Mouse (Mus musculus) adrenal gland, postnatal 25 days (tissue): ENCODE measurements around the gene Olfr781. TPM values are rescaled to one million over a fixed set of nuclear protein-coding genes. Genes with fewer than 3 reads are reported as not detected.
"Not testable (repeated sequence)": the region's sequence is repeated elsewhere in the genome, so short reads cannot be mapped to it uniquely, and the experiment has no call there.

Experiments
- DNase-seq: peaks from one replicate; pipeline ENCODE4 v3.0.0; 2021; ENCODE audit warnings: mixed read lengths
- long read RNA-seq: library from polyadenylated mRNA; stranded (forward); transcript quantifications from one replicate; pipeline ENCODE4 v2.0.0, GENCODE M21; 2021
- total RNA-seq: library from RNA; stranded (reverse); gene quantifications from 2 replicates; pipeline ENCODE4 v1.2.3, GENCODE M21; 2021

Olfr781 gene
- not detected in 2 replicates for total RNA-seq
- long read RNA-seq = 0 reads

DNA sequence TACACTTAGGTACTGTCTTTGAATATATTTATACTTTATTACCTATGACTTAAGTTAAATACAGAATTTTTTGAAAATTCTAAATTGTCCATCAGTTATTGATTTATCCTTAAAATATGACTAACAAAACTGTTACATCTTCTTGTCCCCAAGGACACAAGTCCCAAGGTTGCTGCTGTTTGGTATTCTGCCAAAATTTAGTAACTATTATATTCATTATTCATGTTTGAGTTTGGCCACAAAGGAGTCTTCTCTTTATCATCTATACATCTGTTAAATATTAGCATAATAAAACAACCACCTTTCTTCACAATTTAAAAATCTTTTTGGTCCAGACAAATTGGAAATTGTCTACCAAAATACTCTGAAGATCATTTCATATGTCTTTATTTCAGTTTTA, at the start of gene Olfr781:
TSS of gene Olfr781 (plus strand) at position 301 of the 400 bp plus-strand sequence.
- no peak for DNase-seq

DNA sequence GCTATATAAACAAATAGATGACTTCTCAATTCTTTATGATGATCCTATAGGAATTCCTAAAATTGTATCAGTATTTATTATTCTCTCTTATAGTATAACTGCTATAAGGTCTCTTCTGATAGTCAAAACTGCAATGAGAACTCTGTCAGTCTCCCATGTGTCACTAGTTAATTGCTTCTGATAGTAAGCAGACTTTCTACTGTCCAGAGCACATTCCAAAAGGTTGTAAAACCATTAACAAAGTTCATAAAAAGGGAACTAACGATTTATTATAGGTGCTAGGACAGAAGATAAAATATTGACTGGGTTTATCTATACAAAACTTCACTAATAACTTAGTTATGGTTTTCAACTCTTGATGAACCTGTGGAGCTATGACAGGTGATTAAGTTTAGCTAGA, 15.7 kb upstream of the Olfr781 start:
- not testable (repeated sequence) for DNase-seq

DNA sequence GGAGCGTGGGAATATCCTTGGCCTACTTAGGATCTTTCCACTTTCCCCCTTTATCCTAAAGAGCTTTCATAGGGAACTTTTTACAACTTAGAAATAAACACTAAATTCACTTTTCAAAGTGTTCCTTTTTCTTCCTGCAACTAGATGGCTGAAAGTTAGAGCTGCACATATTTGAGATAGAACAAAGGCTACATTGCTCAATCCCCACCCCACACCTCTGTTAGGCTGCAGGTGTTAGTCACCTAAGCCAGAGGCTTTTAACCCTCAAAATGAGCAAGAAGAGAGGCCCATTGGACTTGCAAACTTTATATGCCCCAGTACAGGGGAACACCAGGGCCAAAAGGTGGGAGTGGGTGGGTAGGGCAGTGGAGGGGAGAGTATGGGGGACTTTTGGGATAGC, 15.1 kb upstream of the Olfr781 start:
- not testable (repeated sequence) for DNase-seq

DNA sequence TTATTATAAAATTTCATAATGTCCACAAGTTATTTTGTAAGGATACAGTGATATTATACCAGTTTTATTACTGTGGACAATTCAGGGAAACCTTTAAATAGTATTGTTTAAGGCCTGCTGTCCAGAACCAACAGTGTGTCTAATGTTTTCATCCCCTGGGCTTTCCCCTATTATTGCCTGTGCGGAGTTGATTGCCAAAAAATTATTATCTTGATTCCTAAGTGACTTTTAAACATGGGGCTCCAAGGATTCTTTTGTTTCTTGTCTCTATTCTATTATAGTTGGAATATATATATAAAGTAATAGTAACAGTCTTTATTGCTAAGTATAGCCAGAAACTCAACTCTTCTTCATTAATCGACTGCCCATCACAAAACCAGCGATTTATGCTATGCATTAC, 10.8 kb upstream of the Olfr781 start, which contains the start of gene Olfr780:
TSS of gene Olfr780 (plus strand) at position 301 of the 400 bp plus-strand sequence.
- DNase-seq = no peak

DNA sequence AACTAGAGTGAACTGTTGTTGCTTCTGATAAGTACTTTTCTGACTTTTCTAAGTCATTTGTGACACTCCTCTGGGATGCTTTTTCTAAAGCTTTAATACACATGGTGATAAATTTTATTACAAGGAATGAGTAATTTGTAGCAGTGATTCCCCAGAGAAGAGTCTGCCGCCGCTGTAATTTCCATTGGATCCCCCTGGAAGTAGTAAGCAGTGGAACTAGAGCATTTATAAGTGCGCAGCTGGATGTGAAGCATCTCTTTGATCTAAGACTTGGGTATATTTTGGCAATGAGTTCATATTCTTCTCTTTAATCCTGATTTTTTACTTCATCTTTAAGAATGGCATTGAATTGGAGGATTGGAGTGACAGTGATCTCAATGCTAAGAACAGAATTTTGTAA, 19.9 kb downstream of the Olfr781 start, which contains the start of gene Olfr782:
TSS of gene Olfr782 (plus strand) at position 301 of the 400 bp plus-strand sequence.
- no peak for DNase-seq

DNA sequence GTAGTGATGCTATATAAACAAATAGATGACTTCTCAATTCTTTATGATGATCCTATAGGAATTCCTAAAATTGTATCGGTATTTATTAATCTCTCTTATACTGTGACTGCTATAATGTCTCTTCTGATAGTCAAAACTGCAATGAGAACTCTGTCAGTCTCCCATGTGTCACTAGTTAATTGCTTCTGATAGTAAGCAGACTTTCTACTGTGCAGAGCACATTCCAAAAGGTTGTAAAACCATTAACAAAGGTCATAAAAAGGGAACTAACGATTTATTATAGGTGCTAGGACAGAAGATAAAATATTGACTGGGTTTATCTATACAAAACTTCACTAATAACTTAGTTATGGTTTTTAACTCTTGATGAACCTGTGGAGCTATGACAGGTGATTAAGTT, 23.8 kb downstream of the Olfr781 start:
- DNase-seq = not testable (repeated sequence)

DNA sequence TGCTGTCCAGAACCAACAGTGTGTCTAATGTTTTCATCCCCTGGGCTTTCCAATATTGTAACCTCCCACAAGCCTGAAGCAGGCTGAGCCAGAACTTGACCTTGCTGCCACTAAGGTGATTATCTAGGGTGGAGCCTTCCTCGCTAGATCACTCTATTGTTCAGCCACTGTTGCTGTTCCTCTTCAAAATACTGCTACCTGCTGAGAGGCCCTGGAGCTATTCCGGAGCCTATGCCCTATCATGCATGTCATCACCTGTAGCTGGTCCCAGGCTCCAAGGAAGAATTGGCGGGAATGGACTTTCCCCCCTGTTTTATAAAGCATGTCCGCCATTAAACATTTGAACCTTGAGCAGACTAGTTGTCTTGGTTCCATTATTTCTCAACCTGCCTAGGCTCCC, 27.8 kb downstream of the Olfr781 start:
- DNase-seq = not testable (repeated sequence)

DNA sequence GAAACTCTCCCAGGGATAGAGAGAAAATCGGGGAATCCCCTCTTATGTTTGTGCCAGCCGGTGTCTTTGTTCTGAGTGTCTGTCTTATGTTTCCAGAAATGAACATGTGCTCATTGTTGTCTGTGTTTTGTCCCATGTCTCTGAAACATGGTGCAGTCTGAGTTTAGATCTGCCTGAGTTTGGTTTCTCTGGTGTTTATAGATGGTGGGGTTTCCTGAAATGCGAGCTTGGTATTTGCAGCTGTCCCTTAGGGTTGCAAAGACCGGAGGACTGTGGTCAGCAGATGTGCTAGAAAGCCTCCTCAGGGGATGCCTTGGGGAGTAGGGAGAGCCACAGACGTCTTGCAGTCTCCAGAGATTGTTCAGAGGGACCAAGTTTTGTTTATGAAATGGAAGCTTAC, 28.7 kb downstream of the Olfr781 start:
- DNase-seq = no peak

DNA sequence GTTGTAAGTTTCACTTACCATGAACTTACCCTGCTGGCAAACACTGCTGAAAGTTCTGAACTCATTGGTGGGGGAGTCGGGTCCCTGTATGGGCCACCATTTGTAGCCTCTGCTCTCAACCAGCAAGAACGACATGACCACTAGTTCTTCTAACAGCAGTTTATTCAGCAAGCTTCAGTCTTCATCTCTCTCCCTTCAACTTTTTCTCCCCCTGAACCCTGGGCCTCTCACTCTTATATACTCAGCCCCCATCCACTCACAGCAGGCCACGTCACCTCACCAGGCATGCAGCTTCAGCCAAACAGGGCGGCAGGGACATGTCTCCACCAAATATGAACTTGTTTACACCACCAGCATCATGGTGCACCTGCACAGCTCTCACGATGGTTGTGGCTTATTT, 45.4 kb downstream of the Olfr781 start:
- DNase-seq = not testable (repeated sequence)

Other genes with a start within 250 kb of the Olfr781 start
- gene Olfr767, start 245.9 kb upstream of the Olfr781 start, total RNA-seq = not detected in 2 replicates
- not detected in 2 replicates for gene Olfr768, start 229.5 kb upstream of the Olfr781 start, total RNA-seq
- not detected in 2 replicates for gene Olfr769, start 211.0 kb upstream of the Olfr781 start, total RNA-seq
- gene Olfr770, start 189.9 kb upstream of the Olfr781 start, total RNA-seq = not detected in 2 replicates
- gene Olfr771, start 164.1 kb upstream of the Olfr781 start, total RNA-seq = not detected in 2 replicates
- gene Olfr772, start 150.9 kb upstream of the Olfr781 start, total RNA-seq = not detected in 2 replicates
- gene Olfr773, start 141.4 kb upstream of the Olfr781 start, total RNA-seq = not detected in 2 replicates
- not detected in 2 replicates for gene Olfr774, start 92.7 kb upstream of the Olfr781 start, total RNA-seq
- gene Olfr775, start 80.4 kb upstream of the Olfr781 start, total RNA-seq = not detected in 2 replicates
- not detected in 2 replicates for gene Olfr776, start 69.7 kb upstream of the Olfr781 start, total RNA-seq
- not detected in 2 replicates for gene Olfr777, start 57.4 kb upstream of the Olfr781 start, total RNA-seq
- not detected in 2 replicates for gene Olfr780, start 10.7 kb upstream of the Olfr781 start, total RNA-seq
- not detected in 2 replicates for gene Olfr782, start 20.0 kb downstream of the Olfr781 start, total RNA-seq
- gene Olfr784, start 55.2 kb downstream of the Olfr781 start, total RNA-seq = not detected in 2 replicates
- not detected in 2 replicates for gene Olfr785, start 76.6 kb downstream of the Olfr781 start, total RNA-seq
- gene Olfr786, start 98.5 kb downstream of the Olfr781 start, total RNA-seq = not detected in 2 replicates
- gene Olfr787, start 133.0 kb downstream of the Olfr781 start, total RNA-seq = not detected in 2 replicates
- not detected in 2 replicates for gene Olfr788, start 142.1 kb downstream of the Olfr781 start, total RNA-seq
- not detected in 2 replicates for gene Olfr789, start 155.9 kb downstream of the Olfr781 start, total RNA-seq
- gene Olfr790, start 169.6 kb downstream of the Olfr781 start, total RNA-seq = not detected in 2 replicates
- not detected in 2 replicates for gene Olfr791, start 192.9 kb downstream of the Olfr781 start, total RNA-seq
- gene Olfr792, start 210.3 kb downstream of the Olfr781 start, total RNA-seq = not detected in 2 replicates
- not detected in 2 replicates for gene Olfr794, start 238.8 kb downstream of the Olfr781 start, total RNA-seq